Mouse (Mus musculus) lung, embryonic 16.5 days (tissue): Measurements from ENCODE around the gene Sppl3. TPM values are rescaled to one million over a fixed set of nuclear protein-coding genes. Genes with fewer than 3 reads are reported as not detected.

Experiments
- ATAC-seq: fragments of 200-750 bp; cut with Nextera tagmentation; 2 replicates; pipeline ENCODE4 v1.8.0; 2017; ENCODE audit warnings: low read depth, mild to moderate bottlenecking, moderate library complexity
- H3K27ac ChIP-seq: fragments of 300-500 bp; sonication (generic); 2 replicates; pipeline ENCODE4 v1.5.1; 2014; ENCODE audit warnings: mild to moderate bottlenecking, control low read depth, low read length
- H3K27me3 ChIP-seq: fragments of 300-500 bp; sonication (generic); 2 replicates; pipeline ENCODE4 v1.6.1; 2014; ENCODE audit warnings: low read depth, low read length, mixed read lengths; ENCODE audit not compliant: control insufficient read depth, insufficient read depth
- H3K36me3 ChIP-seq: fragments of 300-500 bp; sonication (generic); 2 replicates; pipeline ENCODE4 v1.6.1; 2014; ENCODE audit warnings: low read length; ENCODE audit not compliant: control insufficient read depth, insufficient read depth
- H3K4me1 ChIP-seq: fragments of 300-500 bp; sonication (generic); replicated peaks from 2 replicates; pipeline ENCODE4 v1.6.1; 2014; ENCODE audit warnings: low read length, mixed read lengths; ENCODE audit not compliant: control insufficient read depth, insufficient read depth
- H3K4me2 ChIP-seq: fragments of 300-500 bp; sonication (generic); 2 replicates; pipeline ENCODE4 v1.6.1; 2014; ENCODE audit warnings: low read depth, low read length, control low read depth
- H3K4me3 ChIP-seq: fragments of 300-500 bp; sonication (generic); 2 replicates; pipeline ENCODE4 v1.5.1; 2014; ENCODE audit warnings: mild to moderate bottlenecking, low read length, control low read depth
- H3K9ac ChIP-seq: fragments of 300-500 bp; sonication (generic); 2 replicates; pipeline ENCODE4 v1.6.1; 2014; ENCODE audit warnings: low read length, control low read depth
- H3K9me3 ChIP-seq: fragments of 300-500 bp; sonication (generic); 2 replicates; pipeline ENCODE4 v1.6.1; 2016; ENCODE audit warnings: low read length; ENCODE audit not compliant: control insufficient read depth
- WGBS: fragments of 180-500 bp; shearing (Covaris S2); extraction: QIAGEN DNeasy Blood & Tissue Kit; methylation state at CpG from one replicate; pipeline ENCODE4 v1.1.7; 2014; 5-methylcytosine and 5-hydroxymethylcytosine counted together
- polyA plus RNA-seq: library from polyadenylated mRNA; unstranded; fragments of >200 nt; fragmentation: Nextera tagmentation; extraction: Ambion mirVana; gene quantifications from 2 replicates; pipeline ENCODE4 v1.2.1, GENCODE M21; 2015

Sppl3 gene
- polyA plus RNA-seq, 1 experiment from 2014 or later = 9.6 TPM

DNA sequence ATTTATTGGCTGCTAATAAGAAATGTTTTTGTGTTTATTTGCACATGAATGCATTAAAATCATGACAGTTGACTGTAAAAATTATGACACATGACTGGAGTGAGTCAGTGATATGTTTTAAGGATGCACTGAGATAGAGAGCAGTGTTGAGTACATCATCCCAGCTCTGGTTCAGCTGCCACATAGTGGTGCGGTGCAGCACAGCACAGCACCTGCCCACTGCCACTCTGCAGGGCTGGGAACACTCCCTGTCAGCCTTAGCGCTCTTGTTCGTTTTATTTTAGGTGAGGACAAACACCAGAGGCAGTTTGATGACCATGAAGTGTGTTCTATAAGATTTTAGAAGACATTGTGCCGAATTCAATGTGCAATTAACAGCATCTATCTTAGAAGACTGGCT, 15.2 kb downstream of the Sppl3 start:
- no peak for ATAC-seq
- no peak overlapping the region for H3K4me2 ChIP-seq
- WGBS = 75% methylated on average over 4 of the region's 4 CpGs

DNA sequence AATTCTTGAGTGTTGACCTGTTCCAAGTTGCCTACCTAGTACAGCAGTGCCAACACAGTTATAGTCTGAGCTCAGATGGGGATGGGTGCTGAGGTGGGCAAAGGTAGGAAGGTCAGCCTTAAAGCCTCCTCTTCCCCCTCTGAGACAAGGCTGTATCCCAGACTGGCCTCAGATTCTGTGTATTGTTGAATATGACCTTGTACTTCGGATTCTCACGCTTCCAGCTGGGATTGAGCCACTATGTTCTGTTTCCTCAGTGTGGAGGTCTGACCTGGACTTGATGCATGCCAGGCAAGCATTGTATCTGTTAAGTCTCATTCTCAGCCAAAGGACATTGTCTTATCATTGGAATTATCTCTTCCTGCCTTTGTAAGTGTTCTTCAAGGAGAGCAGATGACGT, 16.2 kb downstream of the Sppl3 start:
- WGBS = 74% methylated on average over 3 of the region's 3 CpGs
- no peak for ATAC-seq

More for the DNA sequence above, 15.2 kb downstream of the Sppl3 start:
- Histone ChIP-seq H3K4me1 (peaks cover 3% of the 10 kb centered on the region; the same call in 1 of the 2 replicates), H3K9me3 (no peaks in the 10 kb centered on the region), H3K9ac (no peak overlapping the region), H3K36me3 (no peaks in the 10 kb centered on the region), H3K27ac (no peak overlapping the region), H3K4me3 (no peak overlapping the region), H3K27me3 (no peaks in the 10 kb centered on the region)

DNA sequence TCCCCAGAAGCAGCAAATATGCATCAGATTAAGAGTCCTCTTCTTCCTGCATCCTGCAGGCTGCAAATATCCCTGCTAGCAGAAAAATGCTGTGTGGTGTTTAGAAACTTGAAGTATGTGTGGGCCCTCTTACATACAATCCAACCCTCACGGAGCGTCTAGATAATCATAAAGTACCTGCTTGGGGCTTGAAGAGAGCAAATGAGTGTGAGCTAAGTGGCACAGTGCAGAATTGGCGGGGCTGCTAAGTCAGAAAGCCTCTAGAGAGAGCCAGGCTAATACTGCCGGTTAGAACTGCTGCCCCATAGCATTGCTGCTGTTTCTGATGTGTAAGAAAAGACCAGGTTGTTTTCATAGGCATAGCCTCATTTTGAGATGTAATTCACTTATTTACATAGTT, 18.0 kb downstream of the Sppl3 start:
- ATAC-seq = no peak
- Histone ChIP-seq H3K36me3 (no peaks in the 10 kb centered on the region), H3K9ac (no peak overlapping the region), H3K4me3 (no peak overlapping the region), H3K27ac (no peak overlapping the region), H3K4me2 (no peak overlapping the region), H3K4me1 (peaks cover 6% of the 10 kb centered on the region), H3K9me3 (no peaks in the 10 kb centered on the region), H3K27me3 (no peaks in the 10 kb centered on the region)
- WGBS = 61% methylated on average over 4 of the region's 4 CpGs

More for the DNA sequence above, 16.2 kb downstream of the Sppl3 start:
- Histone ChIP-seq H3K4me2 (no peak overlapping the region), H3K9me3 (no peaks in the 10 kb centered on the region), H3K4me1 (peaks cover 3% of the 10 kb centered on the region; the same call in 1 of the 2 replicates), H3K36me3 (no peaks in the 10 kb centered on the region), H3K9ac (no peak overlapping the region), H3K27me3 (no peaks in the 10 kb centered on the region), H3K27ac (no peak overlapping the region), H3K4me3 (no peak overlapping the region)

DNA sequence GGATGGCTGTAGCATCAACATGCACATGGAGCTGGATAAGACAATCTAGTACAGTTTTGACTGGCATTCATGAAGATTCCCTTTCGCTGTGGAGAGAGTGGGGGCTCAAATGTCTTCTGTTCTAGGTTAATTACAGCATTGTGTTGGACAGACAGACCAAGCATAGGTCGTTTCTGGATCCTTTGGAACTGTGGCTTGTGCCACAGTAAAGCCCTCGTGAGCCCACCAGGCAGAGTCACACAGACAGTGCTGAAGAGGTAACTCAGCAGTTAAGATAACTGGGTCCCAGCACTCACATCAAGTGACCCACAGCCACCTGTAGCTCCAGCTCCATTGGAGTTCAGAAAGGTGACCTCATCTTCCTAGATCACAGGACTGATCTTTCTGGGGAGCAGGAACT, 18.6 kb downstream of the Sppl3 start:
- no peaks in the 10 kb centered on the region for H3K36me3 ChIP-seq
- 91% methylated on average over 3 of the region's 3 CpGs for WGBS
- H3K4me2 ChIP-seq = no peak overlapping the region
- peaks cover 6% of the 10 kb centered on the region for H3K4me1 ChIP-seq
- no peak overlapping the region for H3K9ac ChIP-seq
- H3K27ac ChIP-seq = no peak overlapping the region
- H3K9me3 ChIP-seq = no peaks in the 10 kb centered on the region
- H3K27me3 ChIP-seq = no peaks in the 10 kb centered on the region
- ATAC-seq = no peak
- H3K4me3 ChIP-seq = no peak overlapping the region

DNA sequence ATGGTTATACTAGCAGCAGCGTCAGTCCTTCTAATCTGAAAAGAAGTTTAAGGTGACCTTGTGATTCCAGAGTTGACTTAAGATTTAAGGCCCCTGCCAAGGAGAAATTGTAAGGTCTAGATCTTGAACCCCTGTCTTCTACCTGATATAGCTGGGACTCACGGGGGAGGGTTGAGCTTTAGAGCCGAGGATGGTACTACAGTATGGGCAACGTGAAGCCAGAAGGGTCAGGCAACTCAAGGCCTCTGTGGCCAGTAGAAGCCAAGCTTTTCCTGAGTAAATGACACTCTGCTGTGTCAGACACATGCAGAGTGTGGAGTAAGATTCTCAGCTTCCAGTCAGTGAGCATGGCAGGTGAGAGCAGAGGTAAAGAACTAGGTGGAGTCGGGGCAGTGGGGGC, 20.6 kb downstream of the Sppl3 start:
- H3K9me3 ChIP-seq = no peaks in the 10 kb centered on the region
- H3K9ac ChIP-seq = no peak overlapping the region
- no peaks in the 10 kb centered on the region for H3K36me3 ChIP-seq
- 71% methylated on average over 5 of the region's 5 CpGs for WGBS
- no peak overlapping the region for H3K4me3 ChIP-seq
- no peak for ATAC-seq
- no peak overlapping the region for H3K27ac ChIP-seq
- no peaks in the 10 kb centered on the region for H3K27me3 ChIP-seq
- H3K4me1 ChIP-seq = peaks cover 6% of the 10 kb centered on the region
- H3K4me2 ChIP-seq = no peak overlapping the region

DNA sequence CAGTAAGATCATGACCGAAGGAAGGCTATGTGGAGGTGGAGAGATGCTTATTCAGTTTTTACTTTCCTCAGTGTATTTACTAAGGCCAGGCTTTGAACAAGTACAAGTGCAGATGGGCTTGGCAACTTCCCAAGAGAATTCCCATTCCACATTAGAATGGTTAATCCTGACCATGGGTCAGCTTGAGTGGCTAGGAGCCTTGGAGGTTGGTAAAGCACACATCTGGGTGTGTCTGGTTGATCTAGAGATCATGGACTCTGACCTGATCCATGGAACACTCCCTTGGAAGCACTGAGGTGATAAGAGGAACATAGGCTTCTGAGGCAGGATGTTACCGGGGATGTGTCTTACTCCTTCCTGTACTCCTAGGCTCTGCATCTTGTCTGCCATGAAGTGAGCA, 21.7 kb downstream of the Sppl3 start:
- Histone ChIP-seq H3K27me3 (no peaks in the 10 kb centered on the region), H3K9me3 (no peaks in the 10 kb centered on the region), H3K4me3 (no peak overlapping the region), H3K9ac (no peak overlapping the region), H3K27ac (no peak overlapping the region), H3K4me2 (no peak overlapping the region), H3K4me1 (peaks cover 4% of the 10 kb centered on the region), H3K36me3 (no peaks in the 10 kb centered on the region)
- ATAC-seq = no peak
- 89% methylated on average over 2 of the region's 2 CpGs for WGBS

DNA sequence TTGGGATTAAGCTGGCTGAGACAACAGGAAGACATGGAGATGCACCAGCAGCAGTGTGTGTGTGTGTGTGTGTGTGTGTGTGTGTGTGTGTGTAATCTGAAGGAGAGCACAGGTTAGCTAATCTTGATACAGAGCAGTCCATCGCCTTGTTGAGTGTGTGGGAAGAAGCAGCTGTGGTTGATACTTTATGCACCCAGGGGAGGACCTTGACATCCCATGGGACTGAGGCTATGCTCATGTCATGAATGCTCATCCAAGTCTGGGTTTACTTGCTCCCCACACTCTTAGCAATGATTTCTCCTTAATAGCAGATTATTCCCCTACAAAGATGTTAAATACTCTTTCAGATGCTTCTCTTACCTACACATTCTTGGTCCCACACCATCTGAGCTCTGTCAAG, 24.3 kb downstream of the Sppl3 start:
- Histone ChIP-seq H3K9ac (no peak overlapping the region), H3K27me3 (no peaks in the 10 kb centered on the region), H3K9me3 (no peaks in the 10 kb centered on the region), H3K36me3 (no peaks in the 10 kb centered on the region), H3K27ac (no peak overlapping the region), H3K4me3 (no peak overlapping the region), H3K4me1 (peaks cover 7% of the 10 kb centered on the region), H3K4me2 (no peak overlapping the region)
- no peak for ATAC-seq
- 92% methylated on average over 1 of the region's 1 CpGs for WGBS

DNA sequence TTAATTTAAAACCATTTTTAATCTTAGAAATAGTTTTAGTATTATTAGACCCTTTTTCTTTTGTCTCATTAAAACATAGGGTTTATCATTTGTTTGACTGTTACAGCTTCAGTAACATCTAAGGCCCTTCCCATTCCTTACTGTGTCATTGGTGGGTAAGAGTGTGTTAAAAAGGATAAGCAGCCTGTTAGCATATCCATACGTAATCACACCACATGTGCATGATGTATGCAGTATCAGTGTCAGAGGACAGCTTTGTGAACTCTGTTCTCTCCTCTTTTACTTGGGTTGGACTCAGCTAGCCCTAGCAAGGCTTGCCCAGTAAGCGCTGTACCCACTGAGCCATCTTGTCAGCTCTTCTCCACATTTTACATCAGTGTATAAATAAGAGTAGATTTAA, 26.2 kb downstream of the Sppl3 start:
- H3K9me3 ChIP-seq = no peaks in the 10 kb centered on the region
- peaks cover 8% of the 10 kb centered on the region for H3K4me1 ChIP-seq
- 87% methylated on average over 2 of the region's 2 CpGs for WGBS
- no peaks in the 10 kb centered on the region for H3K36me3 ChIP-seq
- H3K27me3 ChIP-seq = no peaks in the 10 kb centered on the region
- no peak for ATAC-seq
- no peak overlapping the region for H3K9ac ChIP-seq
- H3K4me2 ChIP-seq = no peak overlapping the region
- H3K27ac ChIP-seq = no peak overlapping the region
- no peak overlapping the region for H3K4me3 ChIP-seq

DNA sequence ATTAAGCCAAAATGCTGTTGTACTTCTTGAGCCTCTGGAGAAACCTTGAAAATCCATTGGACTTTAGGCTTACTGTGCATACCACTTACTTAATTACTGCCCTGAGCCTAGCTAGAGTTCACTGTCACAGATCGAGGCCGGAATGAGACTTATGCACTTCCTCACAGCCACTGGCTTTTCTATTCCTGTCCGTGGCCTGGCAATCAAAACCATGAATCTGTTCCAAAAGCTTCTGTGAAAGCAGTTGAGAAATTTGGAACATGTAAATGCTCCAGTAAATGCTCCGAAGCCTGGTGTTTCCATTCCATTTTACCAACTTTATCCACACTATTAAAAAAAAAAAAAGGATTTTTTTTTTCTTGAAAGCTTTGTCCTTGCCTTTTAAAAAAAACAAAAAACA, 29.8 kb downstream of the Sppl3 start:
- Histone ChIP-seq H3K4me1 (0 out of 2 replicates have a peak, but pooled peaks cover 5% of the 10 kb centered on the region), H3K4me3 (no peak overlapping the region), H3K9me3 (no peaks in the 10 kb centered on the region), H3K9ac (no peak overlapping the region), H3K4me2 (no peak overlapping the region), H3K36me3 (no peaks in the 10 kb centered on the region), H3K27ac (no peak overlapping the region), H3K27me3 (no peaks in the 10 kb centered on the region)
- 50% methylated on average over 4 of the region's 4 CpGs for WGBS
- ATAC-seq = peak; percentile 41; the same call in 1 of the 2 replicates

DNA sequence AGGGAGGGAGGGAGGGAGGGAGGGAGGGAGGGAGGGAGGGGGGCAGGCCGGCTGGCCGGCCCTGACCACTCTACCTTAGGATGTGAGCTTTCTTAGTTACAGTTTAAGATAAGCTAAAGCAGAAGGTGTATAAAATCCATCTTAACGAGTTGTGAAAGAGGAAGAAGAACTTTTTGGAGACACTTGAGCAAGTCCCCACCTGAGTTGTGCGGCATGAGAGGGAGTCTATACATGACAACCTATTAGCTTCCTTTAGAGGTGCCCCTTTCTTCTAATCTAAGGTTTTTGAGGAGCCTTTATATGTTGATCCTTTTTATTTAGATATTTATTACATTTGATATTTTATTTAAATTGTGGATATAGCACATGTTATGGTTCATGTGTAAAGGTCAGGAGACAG, 32.7 kb downstream of the Sppl3 start:
- no peak overlapping the region for H3K27ac ChIP-seq
- no peak overlapping the region for H3K4me2 ChIP-seq
- H3K27me3 ChIP-seq = no peaks in the 10 kb centered on the region
- no peak for ATAC-seq
- 0 out of 2 replicates have a peak, but pooled peaks cover 5% of the 10 kb centered on the region for H3K4me1 ChIP-seq
- H3K9ac ChIP-seq = no peak overlapping the region
- no peaks in the 10 kb centered on the region for H3K9me3 ChIP-seq
- WGBS = 70% methylated on average over 4 of the region's 4 CpGs
- H3K36me3 ChIP-seq = no peaks in the 10 kb centered on the region
- H3K4me3 ChIP-seq = no peak overlapping the region
